Mouse (Mus musculus) erythroblast, embryonic 14.5 days (primary cell): Measurements from ENCODE around the gene Panx2.

Source experiments
- GATA1 ChIP-seq: IDR thresholded peaks from 2 replicates; pipeline ENCODE4 v1.6.1; 2012; ENCODE audit warnings: low read length, inconsistent platforms, mixed read lengths
- TAL1 ChIP-seq: IDR thresholded peaks from 3 replicates; pipeline ENCODE4 v1.6.1; 2012; ENCODE audit warnings: low read length, inconsistent platforms, mixed read lengths

DNA sequence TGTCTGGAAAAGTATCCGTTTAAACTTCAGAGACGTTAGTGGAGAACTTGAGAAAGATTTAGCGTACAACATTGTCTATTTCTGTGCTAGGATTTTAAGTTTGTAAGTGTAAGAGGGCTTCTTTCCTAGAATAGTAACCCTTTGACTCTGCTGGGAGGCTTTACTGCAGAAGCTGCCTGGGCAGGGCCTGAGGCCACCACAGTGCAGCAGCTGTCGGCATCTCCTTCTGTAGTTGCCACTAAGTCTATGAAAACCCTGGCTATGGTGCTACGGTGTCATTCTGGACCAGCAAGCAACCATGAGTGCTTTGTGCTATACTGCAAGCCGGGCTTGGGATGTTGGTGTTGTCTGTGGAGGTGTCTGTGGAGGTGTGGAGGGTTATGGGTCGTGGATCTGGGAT, 39.0 kb upstream of the Panx2 start:
- no peak for TF ChIP-seq GATA1
- TF ChIP-seq TAL1 = no peak
